Mouse (Mus musculus) kidney, embryonic 14.5 days (tissue): ENCODE data around the gene Zbtb20. TPM values are rescaled to one million over a fixed set of nuclear protein-coding genes. Genes with fewer than 3 reads are reported as not detected.

Experiments
- ATAC-seq: fragments of 200-750 bp; cut with Nextera tagmentation; 2 replicates; pipeline ENCODE4 v1.8.0; 2017; ENCODE audit warnings: moderate number of reproducible peaks, mild to moderate bottlenecking, moderate TSS enrichment, moderate library complexity; ENCODE audit not compliant: low FRiP score, low TSS enrichment
- H3K27ac ChIP-seq: fragments of 300-500 bp; sonication (generic); 2 replicates; pipeline ENCODE4 v1.5.1; 2014; ENCODE audit warnings: low read depth, mild to moderate bottlenecking, low read length, moderate library complexity, mixed read lengths
- H3K27me3 ChIP-seq: fragments of 300-500 bp; sonication (generic); 2 replicates; pipeline ENCODE4 v1.6.1; 2014; ENCODE audit warnings: mild to moderate bottlenecking, low read length; ENCODE audit not compliant: control insufficient read depth, insufficient read depth
- H3K36me3 ChIP-seq: fragments of 300-500 bp; sonication (generic); 2 replicates; pipeline ENCODE4 v1.6.1; 2014; ENCODE audit warnings: low read length, mixed read lengths; ENCODE audit not compliant: control insufficient read depth, insufficient read depth
- H3K4me1 ChIP-seq: fragments of 300-500 bp; sonication (generic); 2 replicates; pipeline ENCODE4 v1.6.1; 2014; ENCODE audit warnings: low read length, mixed read lengths; ENCODE audit not compliant: control insufficient read depth, insufficient read depth
- H3K4me2 ChIP-seq: fragments of 300-500 bp; sonication (generic); replicated peaks from 2 replicates; pipeline ENCODE4 v1.6.1; 2014; ENCODE audit warnings: low read depth, mild to moderate bottlenecking, low read length
- H3K4me3 ChIP-seq: fragments of 300-500 bp; sonication (generic); 2 replicates; pipeline ENCODE4 v1.5.1; 2014; ENCODE audit warnings: mild to moderate bottlenecking, low read length
- H3K9ac ChIP-seq: fragments of 300-500 bp; sonication (generic); 2 replicates; pipeline ENCODE4 v1.6.1; 2014; ENCODE audit warnings: low read depth, mild to moderate bottlenecking, low read length, moderate library complexity
- H3K9me3 ChIP-seq: fragments of 300-500 bp; sonication (generic); 2 replicates; pipeline ENCODE4 v1.6.1; 2016; ENCODE audit warnings: low read length; ENCODE audit not compliant: control insufficient read depth
- WGBS: fragments of 180-500 bp; shearing (Covaris S2); extraction: QIAGEN DNeasy Blood & Tissue Kit; methylation state at CpG from one replicate; pipeline ENCODE4 v1.1.7; 2014; 5-methylcytosine and 5-hydroxymethylcytosine counted together
- polyA plus RNA-seq: library from polyadenylated mRNA; unstranded; fragments of >200 nt; fragmentation: Nextera tagmentation; extraction: Ambion mirVana; gene quantifications from 2 replicates; pipeline ENCODE4 v1.2.1, GENCODE M21; 2014

Zbtb20 gene
- polyA plus RNA-seq, 1 experiment from 2014 or later, result 43.3 TPM

- Histone ChIP-seq H3K4me2 (no peak overlapping the region), H3K36me3 (no peaks in the 10 kb centered on the region), H3K27me3 (no peaks in the 10 kb centered on the region), H3K9ac (no peak overlapping the region), H3K4me3 (no peak overlapping the region), H3K4me1 (no peaks in the 10 kb centered on the region), H3K9me3 (no peaks in the 10 kb centered on the region), H3K27ac (no peak overlapping the region)
- WGBS, result 55% methylated on average over 2 of the region's 2 CpGs
- no peak for ATAC-seq
Measured at GRCm38 (mm10) chr16:43419923-43420322, 544.2 kb downstream of the Zbtb20 start.

GRCm38 (mm10) chr16:43428955-43429354 lies 553.3 kb downstream of the Zbtb20 start:
- H3K9ac ChIP-seq, result no peak overlapping the region
- WGBS, result 95% methylated on average over 2 of the region's 2 CpGs
- H3K4me1 ChIP-seq, result no peaks in the 10 kb centered on the region
- no peak overlapping the region for H3K4me3 ChIP-seq
- no peaks in the 10 kb centered on the region for H3K36me3 ChIP-seq
- no peak overlapping the region for H3K4me2 ChIP-seq
- H3K9me3 ChIP-seq, result no peaks in the 10 kb centered on the region
- H3K27me3 ChIP-seq, result no peaks in the 10 kb centered on the region
- ATAC-seq, result no peak
- H3K27ac ChIP-seq, result no peak overlapping the region

GRCm38 (mm10) chr16:43430030-43430429 lies 554.3 kb downstream of the Zbtb20 start:
- H3K36me3 ChIP-seq, result no peaks in the 10 kb centered on the region
- H3K4me3 ChIP-seq, result no peak overlapping the region
- no peak overlapping the region for H3K9ac ChIP-seq
- no peak for ATAC-seq
- H3K27ac ChIP-seq, result no peak overlapping the region
- 93% methylated on average over 4 of the region's 4 CpGs for whole genome bisulfite sequencing
- no peaks in the 10 kb centered on the region for H3K9me3 ChIP-seq
- H3K27me3 ChIP-seq, result no peaks in the 10 kb centered on the region
- H3K4me1 ChIP-seq, result no peaks in the 10 kb centered on the region
- no peak overlapping the region for H3K4me2 ChIP-seq

- Histone ChIP-seq H3K9me3 (no peaks in the 10 kb centered on the region), H3K4me1 (no peaks in the 10 kb centered on the region), H3K27ac (no peak overlapping the region), H3K9ac (no peak overlapping the region), H3K36me3 (no peaks in the 10 kb centered on the region), H3K4me2 (no peak overlapping the region), H3K4me3 (no peak overlapping the region), H3K27me3 (no peaks in the 10 kb centered on the region)
- 71% methylated on average over 5 of the region's 5 CpGs for WGBS
- no peak for ATAC-seq
Measured at GRCm38 (mm10) chr16:43431514-43432371, 556.1 kb downstream of the Zbtb20 start.

GRCm38 (mm10) chr16:43434941-43435340 lies 559.3 kb downstream of the Zbtb20 start:
- Histone ChIP-seq H3K9ac (no peak overlapping the region), H3K4me3 (no peak overlapping the region), H3K36me3 (no peaks in the 10 kb centered on the region), H3K4me2 (no peak overlapping the region), H3K9me3 (no peaks in the 10 kb centered on the region), H3K4me1 (no peaks in the 10 kb centered on the region), H3K27ac (no peak overlapping the region), H3K27me3 (no peaks in the 10 kb centered on the region)
- ATAC-seq, result no peak
- WGBS, result 54% methylated on average over 3 of the region's 3 CpGs

- no peaks in the 10 kb centered on the region for H3K27me3 ChIP-seq
- H3K9ac ChIP-seq, result no peak overlapping the region
- no peaks in the 10 kb centered on the region for H3K36me3 ChIP-seq
- no peak overlapping the region for H3K4me2 ChIP-seq
- WGBS, result 81% methylated on average over 8 of the region's 8 CpGs
- H3K4me3 ChIP-seq, result no peak overlapping the region
- no peak overlapping the region for H3K27ac ChIP-seq
- no peaks in the 10 kb centered on the region for H3K9me3 ChIP-seq
- no peak for ATAC-seq
- no peaks in the 10 kb centered on the region for H3K4me1 ChIP-seq
Measured at GRCm38 (mm10) chr16:43438878-43439371, 563.2 kb downstream of the Zbtb20 start.

GRCm38 (mm10) chr16:43441392-43441791 lies 565.7 kb downstream of the Zbtb20 start:
- no peak overlapping the region for H3K4me2 ChIP-seq
- no peak overlapping the region for H3K9ac ChIP-seq
- WGBS, result 82% methylated on average over 6 of the region's 6 CpGs

GRCm38 (mm10) chr16:43443034-43443433 lies 567.4 kb downstream of the Zbtb20 start:
- H3K27me3 ChIP-seq, result no peaks in the 10 kb centered on the region
- H3K9ac ChIP-seq, result no peak overlapping the region
- H3K4me2 ChIP-seq, result no peak overlapping the region
- H3K9me3 ChIP-seq, result no peaks in the 10 kb centered on the region
- ATAC-seq, result no peak
- no peak overlapping the region for H3K27ac ChIP-seq
- H3K4me3 ChIP-seq, result no peak overlapping the region
- WGBS, result 91% methylated on average over 2 of the region's 2 CpGs
- no peaks in the 10 kb centered on the region for H3K36me3 ChIP-seq
- H3K4me1 ChIP-seq, result no peaks in the 10 kb centered on the region

More at GRCm38 (mm10) chr16:43441392-43441791, 565.7 kb downstream of the Zbtb20 start:
- Histone ChIP-seq H3K9me3 (no peaks in the 10 kb centered on the region), H3K4me3 (no peak overlapping the region), H3K27me3 (no peaks in the 10 kb centered on the region), H3K27ac (no peak overlapping the region), H3K4me1 (no peaks in the 10 kb centered on the region), H3K36me3 (no peaks in the 10 kb centered on the region)
- ATAC-seq, result no peak

GRCm38 (mm10) chr16:43448141-43448981 lies 572.7 kb downstream of the Zbtb20 start:
- Histone ChIP-seq H3K9ac (no peak overlapping the region), H3K4me1 (no peaks in the 10 kb centered on the region), H3K4me3 (no peak overlapping the region), H3K36me3 (no peaks in the 10 kb centered on the region), H3K4me2 (no peak overlapping the region), H3K27ac (no peak overlapping the region), H3K27me3 (no peaks in the 10 kb centered on the region), H3K9me3 (no peaks in the 10 kb centered on the region)
- 92% methylated on average over 5 of the region's 5 CpGs for WGBS
- no peak for ATAC-seq
